Mouse (Mus musculus): ENCODE results near the gene Clcn3. TPM values are rescaled to one million over a fixed set of nuclear protein-coding genes. Genes with fewer than 3 reads are reported as not detected.

The Clcn3 gene
- 1 to 10 TPM in 1 of 2 experiments, under 1 TPM in 1; 0.16 to 1.0 TPM for polyA plus RNA-seq (2012; fragmentation: generic; extraction: Trizol)

GRCm38 (mm10) chr8:60982701-60983687 lies at the start of gene Clcn3:
Gene Clcn3 (minus strand): TSS chr8:60983300.

GRCm38 (mm10) chr8:60992910-60993638 lies 10.0 kb upstream of the Clcn3 start, which contains the start of gene Nek1:
Gene Nek1 (plus strand): TSS chr8:60993195.

GRCm38 (mm10) chr8:60889843-60890519 lies 93.1 kb downstream of the Clcn3 start, which contains the start of gene Hpf1:
Gene Hpf1 (plus strand): TSS chr8:60890418.

Other genes starting within 250 kb of the Clcn3 start
- 10 to 100 TPM; 17.2 to 36.2 TPM for gene Hpf1, start 92.9 kb downstream of the Clcn3 start, polyA plus RNA-seq (2012; fragmentation: generic; extraction: Trizol)
- gene Nek1, start 9.9 kb upstream of the Clcn3 start, polyA plus RNA-seq (2012; fragmentation: generic; extraction: Trizol): 1 to 10 TPM in 1 of 2 experiments, under 1 TPM in 1; 0.13 to 1.3 TPM
- 1 to 10 TPM in 1 of 2 experiments, under 1 TPM in 1; 0.57 to 2.2 TPM for gene Sh3rf1, start 240.6 kb upstream of the Clcn3 start, polyA plus RNA-seq (2012; fragmentation: generic; extraction: Trizol)